16 mouse cellular contexts compared by ENCODE assay signal in genomic region chr1:160451663-160452062, GRCm38 (mm10).
"Had no signal": no experiment of that assay in that cellular context is flagged by ENCODE, and none has a peak within 500 bp of the region (broad histone marks: within the 10 kb centered on the region; RNA-seq: fewer than 3 reads in every experiment).

No protein-coding gene starts in this region.

- H3K9me3 ChIP-seq: neural tube, embryonic 13.5 days; neural tube, embryonic 15.5 days; stomach, embryonic 15.5 days had no signal

- H3K27me3 ChIP-seq: neural tube, embryonic 13.5 days; neural tube, embryonic 15.5 days; stomach, embryonic 15.5 days had no signal

- DNase-seq: retina, postnatal 1 day; right cerebral cortex, adult 18-20 months; right cerebral cortex, postnatal 14 days; right cerebral cortex, postnatal 25 days; right cerebral cortex, postnatal 4 days; spleen, adult 18-20 months; thymus, adult 18-20 months; thymus, adult 2 months; thymus, postnatal 14 days; thymus, postnatal 25 days; thymus, postnatal 36 days; thymus, postnatal 4 days had no signal

- H3K27ac ChIP-seq: neural tube, embryonic 13.5 days; neural tube, embryonic 15.5 days; stomach, embryonic 15.5 days; stomach, postnatal 0 days had no signal

- H3K9ac ChIP-seq: neural tube, embryonic 13.5 days; neural tube, embryonic 15.5 days; stomach, embryonic 15.5 days had no signal

- H3K4me1 ChIP-seq: neural tube, embryonic 13.5 days; neural tube, embryonic 15.5 days; stomach, embryonic 15.5 days had no signal

- H3K4me3 ChIP-seq: neural tube, embryonic 13.5 days; neural tube, embryonic 15.5 days; stomach, embryonic 15.5 days had no signal

- H3K36me3 ChIP-seq: neural tube, embryonic 13.5 days; neural tube, embryonic 15.5 days; stomach, embryonic 15.5 days had no signal
